Mouse (Mus musculus) CH12.LX (cell line): ENCODE data around the gene H1foo.

Experiments used
- EP300 ChIP-seq: IDR thresholded peaks from 2 replicates; pipeline ENCODE4 v1.6.1; 2011; ENCODE audit warnings: low read length, improper control_type of control experiment
- HCFC1 ChIP-seq: IDR thresholded peaks from 2 replicates; pipeline ENCODE4 v1.6.1; 2012; ENCODE audit warnings: low read depth, mild to moderate bottlenecking, inconsistent platforms, low read length, improper control_type of control experiment
- MAZ ChIP-seq: IDR thresholded peaks from 2 replicates; pipeline ENCODE4 v1.6.1; 2012; ENCODE audit warnings: low read depth, mild to moderate bottlenecking, inconsistent platforms, low read length, improper control_type of control experiment, moderate library complexity
- TBP ChIP-seq: conservative IDR thresholded peaks from 2 replicates; pipeline ENCODE4 v1.6.1; 2011; ENCODE audit warnings: low read depth, low read length, improper control_type of control experiment

DNA sequence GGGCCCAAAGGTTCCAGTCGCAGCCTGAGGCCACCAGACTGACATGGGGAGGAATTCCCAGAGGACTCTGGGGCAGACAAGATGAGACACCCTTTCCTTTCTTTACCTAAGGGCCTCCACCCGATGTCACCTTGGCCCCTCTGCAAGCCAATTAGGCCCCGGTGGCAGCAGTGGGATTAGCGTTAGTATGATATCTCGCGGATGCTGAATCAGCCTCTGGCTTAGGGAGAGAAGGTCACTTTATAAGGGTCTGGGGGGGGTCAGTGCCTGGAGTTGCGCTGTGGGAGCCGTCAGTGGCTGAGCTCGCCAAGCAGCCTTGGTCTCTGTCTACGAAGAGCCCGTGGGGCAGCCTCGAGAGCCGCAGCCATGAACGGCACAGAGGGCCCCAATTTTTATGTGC is 13.1 kb upstream of the H1foo start, which contains the start of gene Rho:
- TF ChIP-seq EP300, result no peak
- TF ChIP-seq TBP, result no peak
- TF ChIP-seq HCFC1, result no peak
- TF ChIP-seq MAZ, result no peak
